Mouse (Mus musculus): ENCODE results near the gene Lrrfip2.

DNA sequence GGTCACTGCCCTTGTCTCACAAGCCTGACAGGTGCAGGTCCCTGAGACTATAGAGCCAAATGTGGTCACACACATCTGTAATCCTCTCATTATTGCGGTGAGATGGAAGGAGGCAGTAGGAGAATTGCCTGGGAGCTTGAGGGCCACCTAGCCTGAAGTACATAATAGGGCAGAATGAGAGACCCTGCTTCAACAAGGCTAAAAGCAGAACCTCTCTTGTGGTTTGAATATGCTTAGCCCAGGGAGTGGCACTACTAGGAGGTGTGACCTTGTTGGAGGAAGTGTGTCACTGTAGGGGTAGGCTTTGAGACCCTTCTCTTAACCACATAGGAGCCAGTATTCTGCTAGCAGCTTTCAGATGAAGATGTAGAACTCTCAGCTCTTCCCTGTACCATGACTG is 26.0 kb downstream of the Lrrfip2 start:
- TF ChIP-seq NELFE (IDR thresholded peaks at IDR 0.05; ENCODE audit: low read depth, low read length) (no peak), CTCF (conservative IDR thresholded peaks at IDR 0.05 in 1 of 2, IDR thresholded peaks at IDR 0.05 in 1 of 2; ENCODE audit: low read depth in 2 of 2, low read length in 2 of 2) (no peak), ELF1 (IDR thresholded peaks at IDR 0.05; ENCODE audit: low read depth, low read length) (no peak), MAX (IDR thresholded peaks at IDR 0.05; ENCODE audit: low read length) (no peak), ZMIZ1 (IDR thresholded peaks at IDR 0.05; ENCODE audit: low read depth, low read length) (no peak), POLR2A (IDR thresholded peaks at IDR 0.05; ENCODE audit: low read depth, low read length) (no peak), EP300 (IDR thresholded peaks at IDR 0.05; ENCODE audit: low read length) (no peak)
